Mouse (Mus musculus): ENCODE results near the gene Lpp.

DNA sequence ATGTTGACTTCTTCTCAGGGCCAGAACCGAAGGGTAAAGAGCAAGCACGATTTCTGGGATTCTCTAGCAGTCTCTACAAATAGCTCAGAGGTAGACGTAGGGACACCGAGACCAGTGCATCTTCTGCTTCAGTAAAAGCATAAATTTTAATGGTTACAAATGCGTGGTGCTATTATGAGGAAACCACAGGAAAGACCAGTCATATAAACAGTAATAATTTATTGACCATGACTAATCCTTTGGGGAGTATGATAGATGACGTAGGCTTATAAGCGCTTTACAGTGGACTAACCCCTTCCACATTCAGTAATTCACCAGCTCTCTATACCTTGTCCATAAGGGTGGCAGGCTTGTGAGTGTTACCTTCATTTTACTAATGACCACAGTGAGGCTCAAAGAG lies 103.3 kb downstream of the Lpp start:
- no peak for TF ChIP-seq CTCF (IDR thresholded peaks at IDR 0.05; ENCODE audit: insufficient read depth, low read depth, low read length)
- no peak for TF ChIP-seq POLR2A (IDR thresholded peaks at IDR 0.05; ENCODE audit: insufficient read depth, low read depth, low read length)
